Mouse (Mus musculus) thymus, postnatal 4 days (tissue): ENCODE data around the gene 1110008L16Rik.

Experiments used
- DNase-seq: peaks from one replicate; pipeline ENCODE4 v3.0.0; 2021

Gene 1110008L16Rik

DNA sequence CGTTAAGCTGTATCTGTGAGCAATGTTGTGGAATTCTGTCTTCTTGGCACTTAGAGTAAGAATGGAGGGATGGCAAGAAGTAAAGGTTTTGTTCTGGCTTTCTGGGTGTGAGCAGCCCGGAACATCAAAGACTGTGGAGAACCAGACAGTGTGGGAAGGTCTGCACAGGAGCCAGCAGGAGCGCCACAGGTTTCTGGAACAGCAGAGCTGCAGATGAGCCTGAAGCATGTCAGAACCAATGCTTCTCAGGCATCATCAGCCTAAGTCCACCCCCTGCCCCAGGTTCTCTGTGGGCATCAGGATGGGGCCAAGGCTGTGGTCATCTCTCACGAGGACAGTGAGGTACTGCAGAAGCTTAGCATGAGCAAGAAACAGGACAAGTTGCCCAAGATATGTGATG lies 97.2 kb downstream of the 1110008L16Rik start:
- DNase-seq: no peak

- DNase-seq: no peak
Measured at GRCm38 (mm10) chr12:55397544-55398239, 98.3 kb downstream of the 1110008L16Rik start.

DNA sequence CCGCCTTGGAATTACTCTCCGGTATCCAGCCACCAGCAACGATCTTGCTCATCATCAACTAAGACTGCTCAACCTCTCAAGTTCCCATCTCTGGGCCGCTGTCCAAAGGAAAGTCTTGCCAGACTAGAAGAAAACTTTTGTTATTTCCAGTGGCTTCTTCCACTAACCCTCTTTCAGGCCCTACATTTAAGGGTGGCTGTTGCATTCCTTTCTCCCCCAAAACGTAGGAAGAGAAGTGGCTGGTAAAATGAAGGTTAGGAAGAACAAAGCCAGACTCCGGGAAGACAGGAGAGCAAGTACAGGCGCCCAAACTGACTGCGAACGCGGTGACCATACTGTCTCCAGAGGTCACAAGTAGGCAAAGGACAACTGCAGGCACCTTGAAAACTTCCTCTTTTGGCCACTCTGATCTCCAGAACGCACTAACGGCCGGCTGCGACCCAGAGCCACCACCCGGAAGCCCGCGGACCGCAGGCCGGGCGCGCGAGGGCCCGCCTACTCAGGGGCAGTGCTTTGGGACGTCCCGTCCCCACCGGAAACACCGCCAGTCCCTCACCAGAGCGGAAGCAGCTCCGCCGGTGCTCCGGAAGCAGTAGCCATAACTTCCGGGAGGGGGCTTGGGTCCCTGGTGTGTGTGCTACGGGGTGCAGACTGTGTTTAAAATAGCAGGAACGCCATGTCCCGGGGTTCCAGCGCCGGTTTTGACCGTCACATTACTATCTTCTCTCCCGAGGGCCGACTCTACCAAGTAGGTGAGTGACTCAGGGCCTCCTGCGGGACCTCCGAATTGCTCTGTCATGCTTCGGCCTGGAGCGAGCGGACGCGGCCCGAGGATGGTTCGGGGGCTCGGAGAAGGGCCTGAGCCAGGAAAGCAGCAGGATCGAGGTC lies 99.1 kb downstream of the 1110008L16Rik start:
- peak; percentile 92 for DNase-seq

GRCm38 (mm10) chr12:55399128-55399677 lies 99.8 kb downstream of the 1110008L16Rik start:
- DNase-seq: no peak

DNA sequence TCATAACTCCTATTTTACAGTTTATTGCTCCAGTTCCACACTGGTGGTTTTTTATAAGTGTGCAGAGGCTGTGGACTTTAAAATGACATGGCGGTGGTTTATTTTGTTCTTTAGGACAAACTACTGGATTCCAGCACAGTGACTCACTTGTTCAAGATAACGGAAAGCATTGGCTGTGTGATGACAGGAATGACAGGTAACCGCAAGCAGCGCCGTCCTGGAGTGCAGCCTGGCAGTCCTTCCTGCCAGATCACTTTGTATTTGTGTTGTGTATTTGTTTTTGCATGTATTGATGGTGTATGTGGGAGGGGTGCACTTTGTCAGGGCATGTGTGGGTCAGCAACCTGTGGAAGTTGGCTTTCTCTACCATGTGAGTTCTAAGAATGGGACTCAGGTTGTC lies 108.5 kb downstream of the 1110008L16Rik start:
- DNase-seq: no peak

DNA sequence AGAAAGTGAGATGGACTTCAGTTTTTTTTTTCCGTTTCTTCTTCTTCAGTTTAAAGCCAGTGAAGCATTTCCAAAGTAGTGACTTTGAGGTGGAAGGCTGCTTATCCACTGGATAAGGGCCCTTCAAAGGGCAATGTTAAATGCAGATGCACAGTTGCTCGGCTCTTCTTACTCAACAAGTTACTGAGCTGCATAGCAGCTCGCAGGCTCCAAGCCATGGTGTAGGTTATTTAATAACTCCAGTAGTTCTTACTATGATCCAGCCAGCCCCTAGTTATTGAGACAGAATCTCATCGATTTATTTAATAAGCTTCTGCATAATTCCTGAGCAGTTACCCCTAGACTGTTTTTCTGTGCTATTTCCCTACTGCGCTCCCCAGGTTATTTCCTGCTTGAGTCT lies 115.9 kb downstream of the 1110008L16Rik start:
- no peak for DNase-seq

- DNase-seq: no peak
Measured at GRCm38 (mm10) chr12:55415762-55416161, 116.4 kb downstream of the 1110008L16Rik start.

DNA sequence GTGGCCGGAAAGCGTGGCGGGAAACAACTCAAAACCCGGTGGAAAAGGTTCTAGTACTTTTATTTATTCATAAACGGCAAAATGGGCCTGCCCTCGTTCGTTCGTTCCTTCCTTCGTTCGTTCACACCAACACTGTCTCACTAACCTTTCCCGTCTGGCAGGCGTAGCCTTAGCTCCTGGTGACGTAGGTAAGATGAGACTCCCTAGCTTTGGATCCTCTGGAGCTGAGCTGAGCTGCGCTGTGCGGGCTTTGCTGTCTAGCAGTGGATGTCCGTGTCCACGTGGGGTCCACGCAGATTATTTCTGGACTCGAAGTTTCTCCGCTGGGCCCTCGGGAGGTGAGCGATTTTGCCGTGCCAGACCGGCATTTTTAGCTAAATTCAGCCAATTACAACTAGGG lies 120.8 kb downstream of the 1110008L16Rik start:
- DNase-seq: no peak

GRCm38 (mm10) chr12:55422057-55422456 lies 122.7 kb downstream of the 1110008L16Rik start:
- no peak for DNase-seq

DNA sequence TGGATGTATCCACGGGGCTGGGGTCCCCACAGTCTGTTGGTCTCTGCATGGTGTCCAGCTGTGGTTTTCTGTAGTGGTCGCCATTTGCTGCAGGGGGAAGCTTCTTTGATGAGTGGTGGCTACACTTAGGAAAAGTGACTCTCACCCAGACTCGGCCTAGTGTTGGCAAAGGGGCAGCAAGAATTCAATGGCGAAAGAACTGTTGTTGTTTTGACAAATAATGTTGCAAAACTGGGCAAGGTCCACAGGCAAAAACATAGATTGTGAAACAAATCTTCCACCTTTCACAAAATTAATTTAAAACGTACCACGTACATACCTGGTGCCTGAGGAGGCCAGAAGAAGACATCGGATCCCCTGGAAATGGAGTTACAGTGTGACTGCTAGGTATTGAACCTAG lies 126.9 kb downstream of the 1110008L16Rik start:
- DNase-seq: no peak

GRCm38 (mm10) chr12:55429201-55429600 lies 129.8 kb downstream of the 1110008L16Rik start:
- DNase-seq: no peak

DNA sequence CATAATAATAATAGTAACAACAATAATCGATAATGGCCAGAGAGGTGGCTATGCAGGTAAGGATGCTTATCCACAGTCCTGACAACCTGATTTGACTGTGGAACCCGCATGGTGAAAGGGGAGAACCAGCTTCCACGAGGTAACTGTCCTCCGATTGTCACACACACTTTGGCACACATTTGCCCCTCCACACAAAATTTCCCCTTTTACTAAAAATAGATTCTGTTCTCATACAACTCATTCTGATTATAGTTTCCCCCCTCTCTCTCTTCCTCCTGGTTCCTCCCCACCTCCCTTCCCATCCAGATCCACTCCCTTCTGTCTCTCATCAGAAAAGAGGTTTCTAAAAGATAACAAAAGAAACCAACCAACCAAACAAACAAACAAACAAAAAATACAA lies 130.6 kb downstream of the 1110008L16Rik start:
- no peak for DNase-seq
